Mouse (Mus musculus) thymus, postnatal 4 days (tissue): Measurements from ENCODE around the gene Limk2.

Experiments used
- DNase-seq: peaks from one replicate; pipeline ENCODE4 v3.0.0; 2021

Gene Limk2

DNA sequence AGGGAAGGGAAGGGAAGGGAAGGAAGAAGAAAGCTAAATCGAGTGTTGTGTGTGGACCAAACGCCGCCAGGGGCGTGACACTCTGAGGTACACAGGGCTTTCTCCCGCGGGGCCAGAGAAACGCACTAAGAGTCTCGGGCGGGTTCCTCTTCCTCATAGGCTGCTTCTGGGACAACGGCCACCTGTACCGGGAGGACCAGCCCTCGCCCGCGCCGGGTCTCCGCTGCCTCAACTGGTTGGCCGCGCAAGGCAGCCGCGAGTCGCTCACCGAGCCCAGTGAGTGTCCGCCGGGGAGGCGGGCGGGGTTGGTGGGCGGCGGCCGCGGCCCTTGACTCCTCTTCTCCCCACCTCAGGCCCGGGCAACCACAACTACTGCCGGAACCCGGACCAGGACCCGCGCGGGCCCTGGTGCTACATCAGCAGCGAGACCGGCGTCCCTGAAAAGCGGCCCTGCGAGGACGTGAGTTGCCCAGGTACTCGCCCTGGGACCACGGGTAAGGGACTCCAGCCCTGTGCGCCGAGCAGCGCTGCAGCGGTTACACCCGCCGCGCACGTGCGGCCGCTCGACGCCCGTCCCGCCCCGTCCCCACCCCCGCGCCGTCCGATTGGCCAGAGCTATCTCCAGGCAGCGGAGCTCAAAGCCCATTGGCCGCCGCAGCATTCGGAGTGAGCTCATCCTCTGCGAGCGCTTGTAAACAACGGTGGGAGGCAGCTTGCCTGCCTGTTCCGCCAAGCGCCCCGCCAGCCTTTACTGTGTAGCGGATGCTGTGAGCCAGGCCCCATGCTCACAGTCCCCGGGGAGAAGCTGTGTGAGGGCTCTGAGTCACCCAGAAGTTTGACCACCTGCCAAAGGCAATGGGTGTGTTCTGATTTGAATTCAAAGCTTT is 77.0 kb downstream of the Limk2 start:
- peak; percentile 95 for DNase-seq

- DNase-seq = peak; percentile 54
Observed at GRCm38 (mm10) chr11:3330991-3331750, 77.8 kb downstream of the Limk2 start.

DNA sequence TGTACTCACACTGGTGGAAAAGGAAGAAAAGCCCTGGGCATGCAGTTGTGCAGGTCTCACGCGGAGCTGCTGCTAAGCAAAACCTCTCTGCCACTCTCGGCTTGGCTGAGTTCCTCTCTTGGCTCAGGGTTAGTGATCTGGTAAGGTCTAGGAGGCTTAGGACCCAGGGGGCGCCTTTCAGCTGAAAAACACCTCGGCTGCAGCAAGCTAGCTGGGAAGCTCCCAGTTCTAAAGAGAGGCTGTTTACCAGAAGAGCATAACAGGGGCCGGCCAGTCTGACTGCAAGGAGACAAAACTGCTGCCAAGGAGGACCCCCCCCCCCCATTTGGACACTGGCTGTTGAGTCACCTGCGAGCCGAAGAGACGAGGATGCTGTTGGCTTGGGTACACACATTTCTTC is 78.4 kb downstream of the Limk2 start:
- peak; percentile 92 for DNase-seq

GRCm38 (mm10) chr11:3329891-3330451 is 79.0 kb downstream of the Limk2 start, which contains the start of gene Pik3ip1:
Pik3ip1 (plus strand) TSS chr11:3330401.
- DNase-seq = peak; percentile 6

DNA sequence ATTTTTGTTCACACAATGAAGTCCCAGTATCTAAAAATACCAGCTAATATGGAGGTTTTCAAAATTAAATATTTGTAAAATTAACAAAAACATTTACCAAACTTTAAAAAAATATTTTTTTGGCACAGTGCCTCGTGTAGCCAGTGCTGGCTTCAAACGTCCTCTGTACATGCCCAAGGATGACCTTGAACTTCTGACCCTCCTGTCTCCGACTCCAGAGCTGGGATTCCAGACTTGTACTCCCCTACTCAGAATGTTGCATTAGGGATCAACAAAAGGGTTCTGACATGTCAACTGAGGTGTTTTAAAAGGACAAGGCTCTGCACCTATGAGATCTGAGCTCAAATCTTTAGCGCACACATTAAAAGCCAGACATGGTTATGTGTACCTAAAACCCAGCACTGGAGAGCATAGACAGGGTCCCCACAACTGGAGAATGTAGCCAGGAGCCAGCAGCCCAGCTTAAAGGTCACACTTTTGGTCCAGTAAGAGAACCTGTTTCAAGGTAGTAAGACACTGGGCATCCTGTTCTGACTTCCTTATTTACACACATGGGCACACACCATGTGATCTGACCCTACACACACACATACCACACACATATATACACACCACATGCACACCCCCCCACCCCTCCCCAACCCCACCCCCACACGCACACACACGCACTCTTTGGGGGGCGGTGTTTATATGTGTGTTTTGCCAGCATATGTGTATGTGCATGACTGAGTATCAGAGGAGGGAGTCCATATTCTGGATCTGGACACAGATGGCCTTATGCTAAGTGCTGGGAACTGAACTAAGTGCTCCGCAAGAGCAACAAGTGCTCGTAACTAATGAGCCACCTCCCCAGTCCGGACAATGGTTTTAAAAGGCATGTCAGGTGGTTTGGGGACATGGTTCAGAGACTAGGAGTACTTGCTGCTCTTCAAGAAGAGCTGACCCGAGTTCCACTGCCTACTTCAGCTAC is 79.9 kb downstream of the Limk2 start:
- DNase-seq = peak; percentile 24

DNA sequence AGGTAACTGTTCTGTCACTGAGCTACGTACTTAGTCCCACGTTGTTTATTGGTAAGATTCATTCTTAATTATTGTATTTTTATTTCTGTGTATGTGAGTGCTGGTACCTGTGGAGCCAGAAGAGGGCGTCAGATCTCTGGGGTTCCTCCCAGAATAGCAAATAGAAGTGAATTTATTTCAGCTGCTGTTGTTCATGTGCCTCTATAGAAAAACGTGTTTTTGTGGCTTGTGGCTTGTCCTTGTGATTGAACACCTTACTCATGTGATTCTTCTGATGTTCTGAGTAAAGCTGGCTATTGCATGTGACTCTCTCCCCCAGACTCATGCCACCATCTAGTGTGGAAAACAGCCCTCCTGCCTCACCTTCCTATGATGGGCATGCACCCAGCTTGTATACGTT is 80.7 kb downstream of the Limk2 start:
- DNase-seq = peak; percentile 63

GRCm38 (mm10) chr11:3318286-3318685 is 90.7 kb downstream of the Limk2 start:
- DNase-seq = no peak

DNA sequence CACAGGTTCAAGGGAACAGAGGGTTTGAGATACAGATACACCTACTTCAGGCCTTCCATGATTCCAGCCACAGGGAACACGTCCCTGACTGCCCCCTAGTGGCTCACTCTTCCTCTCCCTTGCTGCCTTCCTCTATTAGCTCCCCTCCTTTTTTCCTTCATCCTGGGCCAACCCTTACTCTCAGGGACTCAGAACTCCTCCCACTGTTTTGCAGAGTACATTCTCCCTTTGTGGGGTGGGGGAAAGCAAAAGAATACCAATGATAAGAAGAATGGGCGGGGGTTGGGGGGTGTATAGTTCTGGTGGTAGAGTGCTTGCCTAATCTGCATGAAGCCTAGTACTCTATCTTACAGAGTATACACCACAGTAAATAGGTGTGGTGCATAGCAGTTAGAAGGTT is 94.8 kb downstream of the Limk2 start:
- peak; percentile 78 for DNase-seq

GRCm38 (mm10) chr11:3313294-3313693 is 95.7 kb downstream of the Limk2 start:
- peak; percentile 58 for DNase-seq

- DNase-seq = peak; percentile 38
Observed at GRCm38 (mm10) chr11:3311586-3312347, 97.2 kb downstream of the Limk2 start.

DNA sequence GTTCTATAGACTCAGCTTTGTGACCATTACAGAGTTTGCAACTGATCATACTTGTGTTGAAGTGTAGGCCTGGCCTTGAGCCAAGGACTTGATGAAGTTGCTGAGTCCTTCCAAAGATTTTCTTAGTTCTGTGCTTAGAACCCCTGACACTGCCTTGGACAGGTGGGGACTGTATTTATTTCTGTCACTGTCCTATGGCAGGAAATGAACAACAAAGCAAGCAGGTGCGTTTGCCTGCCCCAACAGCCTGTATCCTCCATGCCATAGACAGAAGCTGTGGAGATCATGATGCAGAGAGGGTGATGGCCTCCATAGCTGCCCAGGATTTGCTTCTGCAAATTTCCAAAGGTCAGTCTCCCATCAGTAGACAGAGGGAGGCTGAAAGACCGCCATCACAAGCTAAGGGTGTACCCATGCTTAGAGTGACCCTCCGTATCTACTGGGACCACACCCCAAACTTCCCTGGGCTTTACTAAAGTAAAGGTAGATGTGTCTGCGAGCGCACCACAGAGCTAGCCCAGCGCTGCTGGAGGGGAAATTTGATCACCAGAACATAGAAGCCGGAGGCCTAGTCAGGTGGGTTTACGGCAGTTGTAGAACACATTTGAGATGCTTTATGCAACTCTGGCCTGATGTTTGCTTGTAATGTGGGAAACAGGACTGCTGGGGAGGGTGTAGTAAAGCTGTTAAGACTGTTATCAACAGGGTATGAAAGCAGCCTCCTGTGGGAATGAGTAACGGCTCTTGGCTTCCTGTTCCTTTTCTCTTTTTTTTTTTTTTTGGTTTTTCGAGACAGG is 98.0 kb downstream of the Limk2 start:
- DNase-seq = peak; percentile 51

GRCm38 (mm10) chr11:3309884-3310283 is 99.1 kb downstream of the Limk2 start:
- peak; percentile 49 for DNase-seq

DNA sequence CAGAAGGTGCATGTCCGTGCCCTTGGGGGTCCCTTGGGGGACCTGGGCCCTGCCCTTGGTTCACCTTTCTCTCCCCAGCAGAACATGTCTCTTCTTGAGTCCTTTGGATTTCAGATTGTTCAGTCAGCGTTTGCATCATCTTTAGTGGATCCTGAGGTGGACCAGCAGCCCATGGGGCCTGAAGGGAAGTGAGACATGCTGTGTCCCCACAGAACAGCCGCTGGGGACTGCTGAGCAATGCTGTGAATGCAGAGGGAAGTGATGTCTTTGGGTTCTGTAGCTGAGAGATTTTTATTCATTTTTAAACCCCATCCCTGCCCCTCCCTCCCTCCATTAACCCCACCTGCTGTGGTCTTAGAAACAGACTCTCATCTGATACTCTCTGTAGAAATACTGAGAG is 101.1 kb downstream of the Limk2 start:
- DNase-seq = no peak

DNA sequence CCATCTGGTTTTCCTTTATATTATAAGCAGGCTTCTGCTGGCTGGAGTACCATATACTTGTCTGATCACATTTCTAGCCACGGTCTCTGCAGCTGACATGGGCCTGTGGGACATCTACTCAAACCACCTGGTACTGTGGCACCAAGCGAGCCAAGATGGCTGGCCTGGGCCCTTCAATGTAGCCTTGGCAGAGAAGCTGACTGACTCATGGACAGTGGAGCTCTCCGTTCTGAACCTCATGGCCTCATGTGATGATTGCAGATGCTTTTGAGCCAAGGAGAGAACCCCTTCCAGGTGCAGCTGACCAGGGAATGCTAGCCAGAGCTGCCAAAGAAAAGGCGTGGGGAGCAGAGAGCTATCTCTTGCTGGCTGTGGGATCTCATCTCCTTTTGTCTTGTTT is 103.2 kb downstream of the Limk2 start:
- DNase-seq = peak; percentile 7

DNA sequence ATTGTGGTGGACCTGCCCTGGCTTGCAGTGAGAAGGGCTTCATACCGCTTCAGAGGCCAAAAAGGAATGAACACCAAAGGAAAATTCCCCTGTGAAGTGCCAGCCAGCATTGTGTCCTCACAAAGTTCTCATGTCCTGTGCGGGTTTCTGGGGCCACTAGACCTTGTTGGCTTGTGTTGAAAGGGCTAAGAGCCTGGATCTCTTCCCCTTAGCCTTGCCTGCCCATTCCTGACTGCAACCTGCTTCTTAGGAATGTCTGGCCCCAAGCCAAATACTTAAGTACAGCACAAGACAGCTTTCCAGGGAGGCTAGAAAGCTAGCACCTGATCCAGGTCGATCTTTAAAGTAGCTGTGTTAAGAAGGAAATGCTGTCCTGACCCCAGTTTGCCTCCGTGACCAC is 106.2 kb downstream of the Limk2 start:
- no peak for DNase-seq

GRCm38 (mm10) chr11:3302385-3302784 is 106.6 kb downstream of the Limk2 start:
- DNase-seq = no peak

GRCm38 (mm10) chr11:3301075-3301474 is 107.9 kb downstream of the Limk2 start:
- no peak for DNase-seq

GRCm38 (mm10) chr11:3298813-3299185 is 110.2 kb downstream of the Limk2 start:
- DNase-seq = peak; percentile 56

DNA sequence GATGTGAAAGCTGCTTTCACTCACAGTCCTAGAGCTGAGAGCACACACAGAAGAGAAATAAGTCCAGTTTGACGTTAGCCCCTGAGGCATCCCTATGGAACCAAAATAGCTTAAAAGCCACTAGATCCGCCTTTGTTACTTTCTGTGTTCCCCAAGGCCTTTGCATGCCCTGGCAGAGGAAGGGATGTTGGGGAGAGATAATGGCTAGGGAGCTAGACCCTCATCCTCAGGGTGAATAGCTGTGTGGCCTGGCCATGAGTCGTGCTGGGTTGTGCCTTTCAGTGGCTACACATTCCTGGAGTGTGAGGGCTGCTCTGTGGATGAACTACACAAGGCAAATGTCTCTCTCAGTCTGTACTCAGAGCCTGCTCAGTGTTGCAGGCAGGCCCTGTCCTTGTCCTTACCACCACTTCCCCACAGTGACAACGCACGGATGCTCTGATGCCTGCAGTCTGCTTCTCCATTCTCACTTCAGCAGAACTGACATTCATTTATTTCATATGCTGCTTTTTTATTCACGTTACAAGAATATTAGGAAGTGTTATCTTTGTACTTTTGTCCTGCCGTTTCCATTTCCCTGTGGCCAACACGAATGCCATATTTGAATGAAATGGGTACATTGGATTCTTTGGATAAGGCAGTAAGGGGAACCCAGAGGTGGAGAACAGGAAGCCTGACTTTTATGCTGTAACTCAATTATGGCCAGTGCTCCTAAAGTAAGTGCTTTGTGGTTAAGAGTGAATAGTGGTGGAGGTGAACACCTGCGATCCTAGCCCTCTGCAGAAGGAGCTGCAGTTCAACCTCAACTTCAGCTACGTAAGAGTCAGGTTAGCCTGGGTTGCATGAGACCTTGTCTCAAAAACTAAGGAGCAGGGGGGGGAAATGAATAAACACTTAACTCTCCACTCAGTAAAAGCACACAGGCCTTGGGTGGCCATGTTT is 110.8 kb downstream of the Limk2 start:
- DNase-seq = peak; percentile 45

- peak; percentile 35 for DNase-seq
Observed at GRCm38 (mm10) chr11:3296056-3296455, 112.9 kb downstream of the Limk2 start.
